Mouse (Mus musculus): ENCODE results near the gene Nadk. TPM values are rescaled to one million over a fixed set of nuclear protein-coding genes. Genes with fewer than 3 reads are reported as not detected.

Gene Nadk
- polyA plus RNA-seq, 1 experiment from 2014 or later, result 110 TPM

Other genes starting within 250 kb of the Nadk start
- gene Prkcz, start 201.0 kb upstream of the Nadk start, polyA plus RNA-seq (2014; fragmentation: Nextera tagmentation; extraction: Ambion mirVana), result 8.1 and 12.9 TPM in 2 replicates
- not detected in 2 replicates for gene Gabrd, start 164.3 kb upstream of the Nadk start, polyA plus RNA-seq (2014; fragmentation: Nextera tagmentation; extraction: Ambion mirVana)
- gene Cfap74, start 153.2 kb upstream of the Nadk start, polyA plus RNA-seq (2014; fragmentation: Nextera tagmentation; extraction: Ambion mirVana), result 4.8 and 5.6 TPM in 2 replicates
- gene Tmem52, start 93.3 kb upstream of the Nadk start, polyA plus RNA-seq (2014; fragmentation: Nextera tagmentation; extraction: Ambion mirVana), result not detected in 2 replicates
- gene Gnb1, start 71.0 kb upstream of the Nadk start, polyA plus RNA-seq (2014; fragmentation: Nextera tagmentation; extraction: Ambion mirVana), result 677 and 691 TPM in 2 replicates
- gene Slc35e2, start 39.0 kb downstream of the Nadk start, polyA plus RNA-seq (2014; fragmentation: Nextera tagmentation; extraction: Ambion mirVana), result 14.6 and 16.2 TPM in 2 replicates
- 65.3 and 71.2 TPM in 2 replicates for gene Cdk11b, start 62.5 kb downstream of the Nadk start, polyA plus RNA-seq (2014; fragmentation: Nextera tagmentation; extraction: Ambion mirVana)
- gene Gm10563, start 83.0 kb downstream of the Nadk start, polyA plus RNA-seq (2014; fragmentation: Nextera tagmentation; extraction: Ambion mirVana), result not detected in 2 replicates
- gene Mmp23, start 91.0 kb downstream of the Nadk start, polyA plus RNA-seq (2014; fragmentation: Nextera tagmentation; extraction: Ambion mirVana), result 6.3 and 8.7 TPM in 2 replicates
- gene Mib2, start 106.8 kb downstream of the Nadk start, polyA plus RNA-seq (2014; fragmentation: Nextera tagmentation; extraction: Ambion mirVana), result 11.0 and 11.8 TPM in 2 replicates
- gene Fndc10, start 132.0 kb downstream of the Nadk start, polyA plus RNA-seq (2014; fragmentation: Nextera tagmentation; extraction: Ambion mirVana), result 2.1 TPM in 2 replicates
- gene Ssu72, start 142.4 kb downstream of the Nadk start, polyA plus RNA-seq (2014; fragmentation: Nextera tagmentation; extraction: Ambion mirVana), result 147 and 151 TPM in 2 replicates
- gene Tmem240, start 172.4 kb downstream of the Nadk start, polyA plus RNA-seq (2014; fragmentation: Nextera tagmentation; extraction: Ambion mirVana), result 0.56 and 0.70 TPM in 2 replicates
- 79.0 and 87.2 TPM in 2 replicates for gene Atad3a, start 198.7 kb downstream of the Nadk start, polyA plus RNA-seq (2014; fragmentation: Nextera tagmentation; extraction: Ambion mirVana)
- gene Vwa1, start 212.3 kb downstream of the Nadk start, polyA plus RNA-seq (2014; fragmentation: Nextera tagmentation; extraction: Ambion mirVana), result 4.7 and 5.9 TPM in 2 replicates
- 0.18 and 0.26 TPM in 2 replicates for gene Tmem88b, start 223.5 kb downstream of the Nadk start, polyA plus RNA-seq (2014; fragmentation: Nextera tagmentation; extraction: Ambion mirVana)
- gene Ankrd65, start 228.1 kb downstream of the Nadk start, polyA plus RNA-seq (2014; fragmentation: Nextera tagmentation; extraction: Ambion mirVana), result not detected in 2 replicates
- gene Mrpl20, start 240.5 kb downstream of the Nadk start, polyA plus RNA-seq (2014; fragmentation: Nextera tagmentation; extraction: Ambion mirVana), result 250 and 256 TPM in 2 replicates